Mouse (Mus musculus): Measurements from ENCODE around the gene Tmem170b.

DNA sequence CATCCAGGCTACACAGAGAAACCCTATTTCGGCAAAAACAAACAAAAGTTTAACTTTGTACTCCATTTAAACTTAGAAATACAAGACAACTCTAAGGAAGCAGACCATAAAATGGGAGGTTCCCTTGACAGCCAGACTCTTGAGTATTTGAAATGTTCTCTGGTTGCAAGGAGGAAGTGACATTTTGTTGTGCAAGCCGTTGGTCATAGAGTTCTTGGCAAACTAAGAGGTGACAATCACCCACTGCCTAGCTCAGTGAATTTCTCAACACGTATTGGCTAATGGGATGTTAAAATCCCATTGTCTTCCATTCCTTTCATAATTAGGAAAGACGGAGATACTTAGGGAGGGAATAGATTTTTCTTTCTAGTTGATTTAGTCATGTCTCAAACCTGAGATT lies 5.7 kb upstream of the Tmem170b start:
- TF ChIP-seq CTCF (IDR thresholded peaks at IDR 0.05; ENCODE audit: control insufficient read depth, insufficient read depth, insufficient replicate concordance, low read depth, low read length) (no peak), POLR2A (IDR thresholded peaks at IDR 0.05; ENCODE audit: control insufficient read depth, low read depth, low read length) (no peak)
